Mouse (Mus musculus) ES-Bruce4 (cell line): ENCODE measurements at regions not wholly inside any gene's neighbourhood (a gene's known extent, or its start where the extent isn't known, plus 50 kb on each side); places are given as distances from the start of the nearest gene placed in this dataset.

Experiments used
- H3K27ac ChIP-seq: 2 replicates; pipeline ENCODE4 v1.5.1; 2012; ENCODE audit warnings: low read length, inconsistent platforms; ENCODE audit not compliant: insufficient read depth
- H3K27me3 ChIP-seq: 2 replicates; pipeline ENCODE4 v1.6.1; 2012; ENCODE audit warnings: mild to moderate bottlenecking, low read length, inconsistent platforms; ENCODE audit not compliant: control insufficient read depth, poor library complexity, insufficient read depth, severe bottlenecking
- H3K36me3 ChIP-seq: 2 replicates; pipeline ENCODE4 v1.6.1; 2012; ENCODE audit warnings: inconsistent platforms, mild to moderate bottlenecking, low read length, moderate library complexity; ENCODE audit not compliant: control insufficient read depth, poor library complexity, insufficient read depth, severe bottlenecking
- H3K4me1 ChIP-seq: one replicate; pipeline ENCODE4 v1.8.1; 2011; ENCODE audit warnings: low read length; ENCODE audit not compliant: control insufficient read depth, insufficient read depth
- H3K4me3 ChIP-seq: 2 replicates; pipeline ENCODE4 v1.5.1; 2011; ENCODE audit warnings: low read depth, mild to moderate bottlenecking, low read length
- H3K9ac ChIP-seq: 2 replicates; pipeline ENCODE4 v1.6.1; 2012; ENCODE audit warnings: low read depth, mild to moderate bottlenecking, inconsistent platforms; ENCODE audit not compliant: poor library complexity, severe bottlenecking
- H3K9me3 ChIP-seq: replicated peaks from 2 replicates; pipeline ENCODE4 v1.6.1; 2012; ENCODE audit warnings: mild to moderate bottlenecking, low read length, inconsistent platforms; ENCODE audit not compliant: control insufficient read depth, poor library complexity, insufficient read depth, severe bottlenecking
- CTCF ChIP-seq: IDR thresholded peaks from one replicate; pipeline ENCODE4 v1.8.1; 2011; ENCODE audit warnings: low read depth, low read length
- EP300 ChIP-seq: IDR thresholded peaks from 2 replicates; pipeline ENCODE4 v1.6.1; 2011; ENCODE audit warnings: low read depth, low read length; ENCODE audit not compliant: insufficient read depth
- POLR2A ChIP-seq: IDR thresholded peaks from one replicate; pipeline ENCODE4 v1.8.1; 2011; ENCODE audit warnings: low read length; ENCODE audit not compliant: insufficient read depth

- Histone ChIP-seq H3K27me3 (no peaks in the 10 kb centered on the region), H3K27ac (no peak overlapping the region), H3K9ac (no peak overlapping the region), H3K4me3 (no peak overlapping the region), H3K9me3 (no peaks in the 10 kb centered on the region), H3K4me1 (peaks cover 8% of the 10 kb centered on the region), H3K36me3 (no peaks in the 10 kb centered on the region)
- no peak for TF ChIP-seq EP300
- no peak for TF ChIP-seq POLR2A
- no peak for TF ChIP-seq CTCF
Observed at GRCm38 (mm10) chr1:133530698-133531097, 79.4 kb downstream of the Snrpe start.

GRCm38 (mm10) chr1:133529817-133530216 is 80.3 kb downstream of the Snrpe start:
- H3K27ac ChIP-seq: no peak overlapping the region
- H3K4me3 ChIP-seq: no peak overlapping the region
- H3K27me3 ChIP-seq: no peaks in the 10 kb centered on the region
- H3K4me1 ChIP-seq: peaks cover 8% of the 10 kb centered on the region
- H3K9ac ChIP-seq: no peak overlapping the region
- H3K36me3 ChIP-seq: no peaks in the 10 kb centered on the region
- TF ChIP-seq EP300: no peak
- no peak for TF ChIP-seq POLR2A
- TF ChIP-seq CTCF: no peak
- H3K9me3 ChIP-seq: no peaks in the 10 kb centered on the region

GRCm38 (mm10) chr1:133527651-133528385 is 82.3 kb downstream of the Snrpe start:
- TF ChIP-seq CTCF: no peak
- no peak for TF ChIP-seq POLR2A
- TF ChIP-seq EP300: no peak
- Histone ChIP-seq H3K27ac (no peak overlapping the region), H3K9me3 (0 out of 2 replicates have a peak, but pooled peaks cover 2% of the 10 kb centered on the region), H3K27me3 (no peaks in the 10 kb centered on the region), H3K36me3 (no peaks in the 10 kb centered on the region), H3K9ac (no peak overlapping the region), H3K4me1 (peaks cover 8% of the 10 kb centered on the region), H3K4me3 (no peak overlapping the region)

- Histone ChIP-seq H3K27me3 (no peaks in the 10 kb centered on the region), H3K9ac (no peak overlapping the region), H3K4me1 (peaks cover 5% of the 10 kb centered on the region), H3K9me3 (0 out of 2 replicates have a peak, but pooled peaks cover 2% of the 10 kb centered on the region), H3K4me3 (no peak overlapping the region), H3K27ac (no peak overlapping the region), H3K36me3 (no peaks in the 10 kb centered on the region)
- no peak for TF ChIP-seq CTCF
- TF ChIP-seq POLR2A: no peak
- no peak for TF ChIP-seq EP300
Observed at GRCm38 (mm10) chr1:133522825-133523224, 87.3 kb downstream of the Snrpe start.

DNA sequence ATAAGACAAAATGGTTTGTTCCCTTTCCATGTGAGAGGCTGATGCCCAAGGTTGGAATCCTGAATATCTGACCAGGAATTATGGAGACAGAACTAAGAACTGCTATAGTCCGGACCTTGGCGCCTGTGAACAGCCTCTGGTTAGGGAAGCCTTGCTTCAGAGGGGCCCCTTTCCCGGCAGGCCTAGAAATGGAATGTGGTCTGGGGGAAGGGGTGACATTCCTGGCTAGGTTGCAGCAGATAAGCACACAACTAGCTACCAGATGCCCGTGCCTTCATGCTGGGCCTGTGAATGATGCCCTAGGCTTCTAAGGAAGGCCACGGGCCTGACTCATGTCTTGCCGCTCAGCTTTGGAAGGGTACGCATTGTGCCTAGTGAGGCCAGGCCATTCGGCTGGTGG is 89.4 kb downstream of the Snrpe start:
- TF ChIP-seq CTCF (no peak), POLR2A (no peak), EP300 (no peak)
- 0 out of 2 replicates have a peak overlapping the region, but pooled peaks have one; percentile 25 for H3K9ac ChIP-seq
- peak overlapping the region; percentile 25 for H3K4me3 ChIP-seq
- no peak overlapping the region for H3K27ac ChIP-seq
- peaks cover 2% of the 10 kb centered on the region; the same call in 1 of the 2 replicates for H3K9me3 ChIP-seq
- peaks cover 2% of the 10 kb centered on the region for H3K4me1 ChIP-seq
- H3K36me3 ChIP-seq: no peaks in the 10 kb centered on the region
- no peaks in the 10 kb centered on the region for H3K27me3 ChIP-seq

GRCm38 (mm10) chr1:133517020-133517419 is 92.8 kb upstream of the Sox13 start:
- Histone ChIP-seq H3K9me3 (no peaks in the 10 kb centered on the region; the same call in 1 of the 2 replicates), H3K36me3 (no peaks in the 10 kb centered on the region), H3K27ac (no peak overlapping the region), H3K4me3 (no peak overlapping the region), H3K27me3 (no peaks in the 10 kb centered on the region), H3K4me1 (peaks cover 2% of the 10 kb centered on the region), H3K9ac (no peak overlapping the region)
- no peak for TF ChIP-seq CTCF
